Mouse (Mus musculus) hindbrain, postnatal 0 days (tissue): ENCODE data around the gene Dapk1. TPM values are rescaled to one million over a fixed set of nuclear protein-coding genes. Genes with fewer than 3 reads are reported as not detected.

Source experiments
- ATAC-seq: fragments of 200-750 bp; cut with Nextera tagmentation; 2 replicates; pipeline ENCODE4 v1.8.0; 2017; ENCODE audit warnings: mild to moderate bottlenecking, moderate TSS enrichment, moderate library complexity
- DNase-seq: peaks from one replicate; pipeline ENCODE4 v3.0.0-alpha.2; 2015; ENCODE audit warnings: low spot score
- H3K27ac ChIP-seq: fragments of 300-500 bp; sonication (generic); 2 replicates; pipeline ENCODE4 v1.5.1; 2014; ENCODE audit warnings: mild to moderate bottlenecking
- H3K27me3 ChIP-seq: fragments of 300-500 bp; sonication (generic); 2 replicates; pipeline ENCODE4 v1.6.1; 2014; ENCODE audit warnings: low read length, mixed read lengths; ENCODE audit not compliant: insufficient read depth
- H3K36me3 ChIP-seq: fragments of 300-500 bp; sonication (generic); 2 replicates; pipeline ENCODE4 v1.6.1; 2014; ENCODE audit warnings: low read length, mixed read lengths; ENCODE audit not compliant: insufficient read depth
- H3K4me1 ChIP-seq: fragments of 300-500 bp; sonication (generic); 2 replicates; pipeline ENCODE4 v1.6.1; 2014; ENCODE audit warnings: antibody characterized with exemption, low read length, mixed read lengths; ENCODE audit not compliant: insufficient read depth
- H3K4me2 ChIP-seq: fragments of 300-500 bp; sonication (generic); 2 replicates; pipeline ENCODE4 v1.6.1; 2014; ENCODE audit warnings: low read depth, mild to moderate bottlenecking, low read length, moderate library complexity, mixed read lengths
- H3K4me3 ChIP-seq: fragments of 300-500 bp; sonication (generic); 2 replicates; pipeline ENCODE4 v1.5.1; 2014; ENCODE audit warnings: low read length
- H3K9ac ChIP-seq: fragments of 300-500 bp; sonication (generic); replicated peaks from 2 replicates; pipeline ENCODE4 v1.6.1; 2014; ENCODE audit warnings: mild to moderate bottlenecking, low read length, moderate library complexity, mixed read lengths
- H3K9me3 ChIP-seq: fragments of 300-500 bp; sonication (generic); 2 replicates; pipeline ENCODE4 v1.6.1; 2016; ENCODE audit warnings: low read length, mixed read lengths
- CTCF ChIP-seq: IDR thresholded peaks from 2 replicates; pipeline ENCODE4 v1.5.1; 2016; ENCODE audit warnings: antibody characterized with exemption, control low read depth, low read depth
- WGBS: fragments of 180-500 bp; shearing (Covaris S2); extraction: QIAGEN DNeasy Blood & Tissue Kit; methylation state at CpG from one replicate; pipeline ENCODE4 v1.1.7; 2014; 5-methylcytosine and 5-hydroxymethylcytosine counted together
- polyA plus RNA-seq: library from polyadenylated mRNA; unstranded; fragments of >200 nt; fragmentation: Nextera tagmentation; extraction: Ambion mirVana; gene quantifications from 2 replicates; pipeline ENCODE4 v1.2.1, GENCODE M21; 2015
- total RNA-seq: library from RNA; depleted of rRNA; stranded (reverse); fragments of >200 nt; gene quantifications from 2 replicates; pipeline ENCODE4 v1.2.3, GENCODE M21; 2014

Gene Dapk1
- total and polyA plus RNA-seq, 2 experiments from 2014 or later: 25.7 to 63.1 TPM

DNA sequence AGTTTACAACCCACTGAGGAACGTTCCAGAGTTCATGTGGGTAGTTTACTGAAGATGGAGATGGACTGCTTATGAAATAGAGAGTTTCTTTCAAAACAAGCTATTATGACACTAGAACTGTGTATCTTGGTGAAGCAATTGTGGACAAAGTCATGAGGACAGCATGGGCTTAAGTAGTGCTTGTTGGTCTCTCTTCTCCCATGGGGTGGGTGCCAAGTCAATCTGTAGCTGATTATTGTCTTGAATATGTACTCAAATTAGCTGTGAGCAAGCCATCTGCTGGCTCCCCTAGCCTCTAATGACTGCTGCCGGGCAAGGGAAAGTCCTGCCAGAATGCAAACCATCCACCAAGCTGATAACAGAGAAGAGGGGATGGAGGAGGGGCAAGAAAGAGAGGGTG lies 58.3 kb downstream of the Dapk1 start:
- Histone ChIP-seq H3K27ac (no peak overlapping the region), H3K4me3 (no peak overlapping the region), H3K9ac (no peak overlapping the region), H3K9me3 (no peaks in the 10 kb centered on the region), H3K36me3 (no peaks in the 10 kb centered on the region), H3K27me3 (no peaks in the 10 kb centered on the region), H3K4me1 (peaks cover 13% of the 10 kb centered on the region; the same call in 1 of the 2 replicates), H3K4me2 (no peak overlapping the region)
- WGBS: 47% methylated on average over 2 of the region's 2 CpGs
- TF ChIP-seq CTCF: no peak
- ATAC-seq (peak; percentile 13; the same call in 1 of the 2 replicates), DNase-seq (peak; percentile 64)

DNA sequence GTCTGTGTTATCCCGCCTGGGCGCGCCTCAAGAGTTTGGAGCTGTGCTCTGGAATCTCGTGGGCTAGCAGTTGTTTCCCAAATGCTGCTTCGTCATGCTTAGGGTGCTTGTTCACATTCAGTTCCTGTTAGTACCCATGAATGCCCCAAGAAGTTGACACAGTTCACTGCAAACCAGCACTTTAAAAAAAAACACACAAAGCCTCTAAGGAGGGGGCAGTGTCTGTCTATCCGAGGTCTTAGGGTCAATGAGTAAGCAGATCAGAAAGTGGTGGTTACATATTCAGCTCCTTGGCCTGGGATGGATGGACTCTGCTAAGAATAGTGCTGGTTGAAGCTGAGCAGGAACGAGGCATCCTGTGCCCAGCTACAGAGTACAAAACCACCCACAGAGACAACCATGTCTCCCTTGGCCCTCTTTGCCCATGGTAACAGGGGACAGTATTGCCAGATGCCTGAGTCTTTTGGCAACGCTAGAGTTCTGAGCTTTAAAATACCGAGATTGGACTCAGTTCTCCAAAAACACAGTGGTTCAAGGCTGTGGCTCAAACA lies 59.0 kb downstream of the Dapk1 start:
- ATAC-seq: no peak
- DNase-seq: no peak
- H3K9me3 ChIP-seq: no peaks in the 10 kb centered on the region
- H3K9ac ChIP-seq: no peak overlapping the region
- H3K27ac ChIP-seq: no peak overlapping the region; the same call in 1 of the 2 replicates
- H3K36me3 ChIP-seq: no peaks in the 10 kb centered on the region
- no peak for TF ChIP-seq CTCF
- WGBS: 67% methylated on average over 9 of the region's 9 CpGs
- H3K4me1 ChIP-seq: peaks cover 13% of the 10 kb centered on the region; the same call in 1 of the 2 replicates
- no peaks in the 10 kb centered on the region for H3K27me3 ChIP-seq
- H3K4me3 ChIP-seq: no peak overlapping the region
- H3K4me2 ChIP-seq: no peak overlapping the region

DNA sequence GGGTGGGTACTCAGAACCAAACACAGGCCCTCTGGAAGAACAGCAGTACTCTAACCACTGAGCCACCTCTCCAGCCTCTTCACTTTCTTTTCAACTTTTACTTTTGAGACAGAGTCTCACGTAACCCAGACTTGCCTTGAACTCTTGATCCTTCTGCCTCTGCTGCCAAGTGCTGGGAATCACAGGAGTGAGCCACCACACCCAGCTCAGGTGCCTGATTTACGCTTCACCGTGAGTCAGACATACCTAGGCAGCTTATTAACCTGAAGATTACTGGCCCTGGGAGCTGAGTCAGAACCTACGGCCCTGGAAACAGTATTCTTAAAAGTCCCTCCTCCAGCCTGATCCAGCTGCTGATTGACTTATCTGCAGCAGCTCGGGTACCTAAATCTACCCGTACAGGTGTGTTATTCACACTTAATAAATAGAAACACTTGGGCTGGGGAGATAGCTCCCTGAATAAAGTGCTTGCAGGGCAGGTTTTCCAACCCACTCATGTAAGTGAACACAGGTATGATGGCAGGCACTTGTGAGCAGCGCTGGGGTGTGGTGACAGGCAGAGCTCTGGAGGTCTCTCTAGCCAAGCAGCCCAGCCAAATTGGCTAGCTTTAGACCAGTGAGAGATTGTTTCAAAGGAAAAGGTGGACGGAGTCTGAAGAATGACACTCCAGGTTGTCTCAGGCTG lies 60.9 kb downstream of the Dapk1 start:
- 88% methylated on average over 8 of the region's 8 CpGs for WGBS
- H3K4me3 ChIP-seq: no peak overlapping the region

DNA sequence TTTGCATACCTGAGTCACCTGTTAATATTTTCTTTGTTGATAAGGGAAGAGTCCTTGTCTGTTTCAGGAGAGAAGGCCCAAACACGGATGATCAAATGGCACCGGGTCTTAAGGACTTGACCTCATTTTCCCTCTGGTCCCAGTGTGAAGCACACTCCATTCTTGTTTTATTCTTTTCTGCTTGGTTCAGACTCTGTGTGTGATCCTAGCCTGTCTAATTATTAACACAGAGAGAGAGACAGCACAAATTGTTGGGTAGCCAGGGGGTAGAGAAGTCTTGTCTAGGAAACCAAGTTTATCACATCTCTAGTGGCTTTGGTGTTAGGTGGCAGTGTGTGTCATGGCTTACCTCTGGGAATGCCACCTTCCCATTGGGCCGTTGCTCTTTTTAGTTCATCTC lies 62.3 kb downstream of the Dapk1 start:
- no peak overlapping the region for H3K4me2 ChIP-seq
- no peak overlapping the region for H3K27ac ChIP-seq
- TF ChIP-seq CTCF: no peak
- no peak overlapping the region for H3K9ac ChIP-seq
- DNase-seq: no peak
- H3K9me3 ChIP-seq: no peaks in the 10 kb centered on the region
- H3K4me1 ChIP-seq: peaks cover 13% of the 10 kb centered on the region; the same call in 1 of the 2 replicates
- no peak for ATAC-seq
- no peak overlapping the region for H3K4me3 ChIP-seq
- WGBS: 66% methylated on average over 3 of the region's 3 CpGs
- H3K36me3 ChIP-seq: no peaks in the 10 kb centered on the region
- no peaks in the 10 kb centered on the region for H3K27me3 ChIP-seq

More for the DNA sequence above, 60.9 kb downstream of the Dapk1 start:
- DNase-seq: no peak
- no peaks in the 10 kb centered on the region for H3K9me3 ChIP-seq
- no peak overlapping the region for H3K4me2 ChIP-seq
- H3K36me3 ChIP-seq: no peaks in the 10 kb centered on the region
- no peak for TF ChIP-seq CTCF
- ATAC-seq: no peak
- H3K27me3 ChIP-seq: no peaks in the 10 kb centered on the region
- no peak overlapping the region for H3K9ac ChIP-seq
- peaks cover 13% of the 10 kb centered on the region; the same call in 1 of the 2 replicates for H3K4me1 ChIP-seq
- H3K27ac ChIP-seq: no peak overlapping the region

DNA sequence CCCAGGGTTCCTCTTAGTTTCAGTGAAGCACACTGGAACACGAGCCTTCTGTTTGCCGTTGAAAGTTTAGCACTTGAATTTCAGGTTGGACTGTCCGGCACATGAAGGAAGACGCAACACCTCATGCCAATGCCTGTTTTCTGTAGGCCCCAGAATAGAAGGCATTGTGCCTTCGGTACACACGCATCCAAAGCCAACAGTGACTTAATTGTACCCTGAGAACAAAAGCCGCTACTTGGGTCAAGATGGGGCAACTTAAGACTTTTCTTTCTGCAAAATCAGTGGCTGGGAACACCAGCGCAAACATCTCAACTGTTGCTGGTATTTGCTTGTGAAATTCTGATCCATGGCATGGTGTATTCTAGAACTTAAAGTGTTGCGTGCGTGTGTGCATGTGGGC lies 63.1 kb downstream of the Dapk1 start:
- H3K4me3 ChIP-seq: no peak overlapping the region
- no peak for TF ChIP-seq CTCF
- no peak overlapping the region for H3K4me2 ChIP-seq
- no peaks in the 10 kb centered on the region for H3K9me3 ChIP-seq
- H3K9ac ChIP-seq: no peak overlapping the region
- no peaks in the 10 kb centered on the region for H3K36me3 ChIP-seq
- DNase-seq: no peak
- 78% methylated on average over 10 of the region's 10 CpGs for WGBS
- H3K27me3 ChIP-seq: no peaks in the 10 kb centered on the region
- H3K4me1 ChIP-seq: peaks cover 11% of the 10 kb centered on the region; the same call in 1 of the 2 replicates
- no peak for ATAC-seq
- no peak overlapping the region for H3K27ac ChIP-seq

DNA sequence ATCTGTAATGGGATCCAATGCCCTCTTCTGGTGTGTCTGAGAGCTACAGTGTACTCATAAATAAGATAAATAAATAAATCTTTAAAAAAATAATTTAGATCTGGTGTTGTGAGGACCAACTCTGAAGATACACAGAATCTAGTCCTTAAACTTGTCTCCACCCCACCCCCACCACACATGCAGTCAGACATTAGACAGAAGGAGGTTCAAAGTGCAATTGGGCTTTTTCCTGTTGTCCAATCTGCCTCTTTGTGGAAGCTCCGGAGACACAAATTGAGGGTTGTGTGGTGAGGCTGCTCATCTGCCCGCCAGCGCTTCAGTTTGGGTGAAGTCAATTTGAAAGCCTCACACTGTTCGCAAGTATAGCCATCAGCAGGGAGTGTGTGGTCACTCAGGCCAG lies 63.7 kb downstream of the Dapk1 start:
- no peak for TF ChIP-seq CTCF
- WGBS: 90% methylated on average over 4 of the region's 4 CpGs

DNA sequence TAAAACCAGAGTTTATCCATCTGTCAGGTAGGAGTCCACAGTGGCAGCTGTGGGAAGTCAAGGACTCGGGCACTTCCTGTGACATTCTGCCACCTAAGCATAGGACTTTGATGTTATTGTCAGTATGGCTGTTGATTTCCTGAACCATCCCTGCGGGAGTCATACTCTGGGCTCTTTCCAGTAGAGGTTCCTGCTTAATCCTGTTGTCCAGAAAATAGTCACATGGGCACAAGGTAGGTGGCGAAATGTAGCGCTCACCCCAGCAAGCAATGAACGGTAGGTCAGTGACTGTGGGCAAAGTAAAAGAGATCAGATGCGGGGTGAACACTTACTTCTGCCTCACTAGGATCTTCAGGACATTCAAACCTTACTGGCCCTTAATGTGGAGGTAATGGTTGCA lies 66.3 kb downstream of the Dapk1 start:
- DNase-seq (no peak), ATAC-seq (no peak)
- H3K36me3 ChIP-seq: no peaks in the 10 kb centered on the region
- TF ChIP-seq CTCF: no peak
- H3K9me3 ChIP-seq: no peaks in the 10 kb centered on the region
- no peak overlapping the region for H3K9ac ChIP-seq
- H3K27ac ChIP-seq: no peak overlapping the region
- H3K4me3 ChIP-seq: no peak overlapping the region
- WGBS: 79% methylated on average over 6 of the region's 6 CpGs
- H3K4me2 ChIP-seq: no peak overlapping the region
- no peaks in the 10 kb centered on the region for H3K4me1 ChIP-seq
- no peaks in the 10 kb centered on the region for H3K27me3 ChIP-seq

More for the DNA sequence above, 63.7 kb downstream of the Dapk1 start:
- H3K9me3 ChIP-seq: no peaks in the 10 kb centered on the region
- no peak overlapping the region for H3K9ac ChIP-seq
- DNase-seq (no peak), ATAC-seq (no peak)
- H3K27ac ChIP-seq: no peak overlapping the region
- no peak overlapping the region for H3K4me2 ChIP-seq
- H3K4me3 ChIP-seq: no peak overlapping the region
- no peaks in the 10 kb centered on the region for H3K36me3 ChIP-seq
- 0 out of 2 replicates have a peak, but pooled peaks cover 7% of the 10 kb centered on the region for H3K4me1 ChIP-seq
- H3K27me3 ChIP-seq: no peaks in the 10 kb centered on the region
